Mouse (Mus musculus) splenic B cell, adult 2 months (primary cell): ENCODE data around the gene Fads3.

Experiments
- DNase-seq: peaks from one replicate; pipeline ENCODE4 v3.0.0-alpha.2; 2011; ENCODE audit warnings: low read depth, low spot score
- H3K27me3 ChIP-seq: 2 replicates; pipeline ENCODE4 v1.6.1; 2012; ENCODE audit warnings: mild to moderate bottlenecking, low read length, moderate library complexity, mixed read lengths; ENCODE audit not compliant: control insufficient read depth, poor library complexity, insufficient read depth, severe bottlenecking
- H3K36me3 ChIP-seq: 2 replicates; pipeline ENCODE4 v1.6.1; 2012; ENCODE audit warnings: mild to moderate bottlenecking, low read length, moderate library complexity, mixed read lengths; ENCODE audit not compliant: control insufficient read depth, poor library complexity, insufficient read depth, severe bottlenecking

Gene Fads3

GRCm38 (mm10) chr19:10014824-10015223, 26.5 kb upstream of the Fads3 start:
- Histone ChIP-seq H3K27me3 (no peaks in the 10 kb centered on the region), H3K36me3 (no peaks in the 10 kb centered on the region)
- DNase-seq = no peak

DNA sequence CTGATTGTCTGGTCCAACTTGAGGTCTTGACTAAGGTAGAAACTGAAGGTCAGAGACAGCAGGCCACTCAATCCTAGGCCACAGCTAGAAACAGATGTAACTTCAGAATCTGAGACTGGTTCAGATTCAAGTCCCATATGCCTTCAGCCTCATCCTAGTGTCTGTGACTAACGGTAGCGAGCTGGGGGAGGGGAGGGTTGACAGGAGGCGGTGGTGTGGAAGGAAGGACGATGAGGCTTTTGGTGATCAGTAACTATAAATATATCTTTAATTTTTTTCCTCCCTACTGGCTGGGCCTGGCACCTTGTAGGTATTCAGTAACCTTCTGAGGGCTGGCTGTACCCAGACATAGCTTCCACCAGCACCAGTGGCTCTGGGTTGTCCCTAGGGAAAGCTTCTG, 25.9 kb upstream of the Fads3 start:
- Histone ChIP-seq H3K27me3 (no peaks in the 10 kb centered on the region), H3K36me3 (no peaks in the 10 kb centered on the region)
- DNase-seq = no peak

- no peak for DNase-seq
- H3K36me3 ChIP-seq = no peaks in the 10 kb centered on the region
- H3K27me3 ChIP-seq = no peaks in the 10 kb centered on the region
Observed at GRCm38 (mm10) chr19:10016151-10016550, 25.2 kb upstream of the Fads3 start.

- Histone ChIP-seq H3K36me3 (no peaks in the 10 kb centered on the region), H3K27me3 (no peaks in the 10 kb centered on the region)
- peak; percentile 62 for DNase-seq
Observed at GRCm38 (mm10) chr19:10017637-10018526, 23.5 kb upstream of the Fads3 start.

DNA sequence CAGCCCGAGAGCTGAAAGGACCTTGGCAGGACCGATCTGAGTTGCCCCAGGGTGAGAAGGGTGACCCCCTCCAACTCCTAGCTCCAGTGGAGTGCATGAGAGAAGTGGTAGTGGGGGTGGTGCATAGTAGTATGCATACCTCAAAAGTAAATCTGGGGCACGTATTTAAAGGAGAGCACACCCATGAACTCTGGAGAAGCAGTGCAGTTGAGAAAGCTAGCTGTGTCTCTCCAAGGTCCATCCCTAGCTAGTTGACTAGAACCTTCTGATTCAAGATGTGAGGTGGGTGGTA, 22.9 kb upstream of the Fads3 start:
- no peaks in the 10 kb centered on the region for H3K27me3 ChIP-seq
- no peak for DNase-seq
- H3K36me3 ChIP-seq = no peaks in the 10 kb centered on the region

DNA sequence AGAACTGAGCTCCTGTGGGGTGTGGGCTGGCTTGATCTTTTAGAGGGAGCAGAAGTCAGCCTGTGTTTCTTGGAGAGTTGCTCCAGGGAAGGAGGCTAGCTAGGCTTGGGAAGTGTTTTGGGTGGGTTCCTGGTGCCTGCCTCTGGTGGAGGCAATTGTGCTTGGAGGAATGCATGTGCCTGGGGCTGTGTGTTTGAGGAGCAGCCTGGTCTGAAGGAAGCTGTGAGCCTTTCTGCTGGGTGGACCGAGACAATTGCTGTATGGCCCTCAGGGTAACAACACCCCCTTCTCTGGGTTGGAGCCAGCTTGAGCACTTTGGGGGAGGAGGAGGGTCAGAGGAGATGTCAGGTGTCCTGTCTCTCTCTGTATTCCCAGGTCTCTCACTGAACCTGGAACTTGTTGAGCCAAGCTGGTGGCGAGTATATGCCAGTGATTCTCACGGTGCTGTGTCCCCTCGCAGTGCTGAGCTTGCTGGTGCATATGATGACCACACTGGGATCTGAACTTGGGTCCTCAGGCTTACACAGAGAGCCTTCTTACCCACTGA, 22.1 kb upstream of the Fads3 start:
- no peaks in the 10 kb centered on the region for H3K36me3 ChIP-seq
- no peak for DNase-seq
- H3K27me3 ChIP-seq = no peaks in the 10 kb centered on the region

DNA sequence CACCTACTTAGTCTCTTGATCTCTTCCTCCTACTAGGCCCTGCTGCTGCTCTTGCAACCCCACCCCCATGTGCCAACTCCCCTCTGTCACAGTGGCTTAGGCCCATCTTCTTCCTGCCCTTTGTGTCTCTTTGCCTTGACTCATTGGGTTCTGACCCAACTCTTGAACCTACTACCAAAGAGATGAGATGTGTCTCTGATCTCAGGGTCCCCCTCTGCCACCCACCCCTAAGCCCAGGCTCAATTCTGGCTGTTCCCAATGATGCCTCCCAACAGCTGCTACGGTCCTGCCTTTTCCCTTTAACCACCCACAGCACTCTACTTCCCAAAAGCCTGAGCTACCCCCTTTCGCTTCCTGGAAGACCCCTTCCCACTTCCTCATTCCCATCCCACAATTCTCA, 19.4 kb upstream of the Fads3 start:
- no peak for DNase-seq
- H3K27me3 ChIP-seq = no peaks in the 10 kb centered on the region
- H3K36me3 ChIP-seq = no peaks in the 10 kb centered on the region

GRCm38 (mm10) chr19:10022414-10023303, 18.7 kb upstream of the Fads3 start:
- no peak for DNase-seq
- Histone ChIP-seq H3K36me3 (no peaks in the 10 kb centered on the region), H3K27me3 (no peaks in the 10 kb centered on the region)

DNA sequence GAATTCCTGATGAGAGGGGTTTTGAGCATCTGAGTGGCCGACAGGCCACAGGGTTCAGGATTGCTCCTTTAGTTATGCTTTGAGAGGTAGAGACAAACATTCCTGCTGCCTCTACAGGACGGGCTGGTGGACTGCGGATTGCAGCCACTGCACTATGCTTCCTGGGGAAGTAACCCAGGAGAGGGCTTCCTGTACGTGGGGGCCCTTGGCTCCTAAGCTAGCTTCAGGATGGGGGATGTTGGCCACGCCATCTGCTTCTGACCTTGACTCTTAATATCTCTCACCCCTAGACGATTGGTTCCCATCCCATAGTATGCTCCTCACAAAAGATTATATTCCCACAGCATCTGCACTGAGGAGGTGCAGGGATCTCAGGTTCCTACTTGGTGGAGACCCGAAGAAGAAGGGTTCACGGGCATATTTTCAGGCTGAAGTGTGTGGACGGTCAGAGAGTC, 18.0 kb upstream of the Fads3 start:
- H3K27me3 ChIP-seq = no peaks in the 10 kb centered on the region
- no peak for DNase-seq
- no peaks in the 10 kb centered on the region for H3K36me3 ChIP-seq

DNA sequence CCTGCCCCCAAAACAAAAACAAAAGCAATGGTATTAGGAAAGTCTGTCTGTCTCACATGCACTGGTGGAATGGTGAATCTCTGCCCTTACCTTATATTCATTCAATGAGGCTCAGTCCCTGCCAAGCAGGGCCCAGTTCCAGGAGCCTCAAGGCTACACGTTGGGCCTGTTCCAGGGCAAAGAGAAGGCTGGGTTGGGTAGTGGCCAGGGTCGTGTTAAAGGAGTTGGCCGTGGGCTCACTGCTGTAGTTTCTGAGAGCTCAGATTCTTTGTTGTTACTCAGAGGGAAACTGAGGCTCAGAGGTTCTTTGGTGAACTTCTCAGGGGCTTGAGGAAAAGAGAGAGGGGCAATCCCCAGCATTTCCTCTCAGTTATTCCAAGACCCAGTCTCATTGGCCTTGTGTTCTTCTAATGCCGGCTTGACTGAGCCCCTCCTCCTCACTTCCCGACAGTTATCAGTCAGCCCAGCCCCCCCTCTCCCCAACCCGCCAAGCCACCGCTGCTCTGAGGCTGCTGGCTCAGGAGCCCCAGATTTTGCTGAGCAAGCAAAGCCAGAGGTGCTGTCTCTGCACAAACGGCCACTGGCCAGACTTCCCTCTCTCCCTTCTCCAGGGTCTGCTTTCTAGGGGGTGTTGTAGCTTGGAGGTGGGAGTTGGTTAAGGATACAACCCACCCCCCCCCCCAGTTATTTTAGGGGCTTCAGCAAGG, 16.0 kb upstream of the Fads3 start:
- Histone ChIP-seq H3K36me3 (no peaks in the 10 kb centered on the region), H3K27me3 (no peaks in the 10 kb centered on the region)
- DNase-seq = no peak

GRCm38 (mm10) chr19:10029746-10030145, 11.6 kb upstream of the Fads3 start:
- H3K36me3 ChIP-seq = no peaks in the 10 kb centered on the region
- H3K27me3 ChIP-seq = no peaks in the 10 kb centered on the region
- no peak for DNase-seq

DNA sequence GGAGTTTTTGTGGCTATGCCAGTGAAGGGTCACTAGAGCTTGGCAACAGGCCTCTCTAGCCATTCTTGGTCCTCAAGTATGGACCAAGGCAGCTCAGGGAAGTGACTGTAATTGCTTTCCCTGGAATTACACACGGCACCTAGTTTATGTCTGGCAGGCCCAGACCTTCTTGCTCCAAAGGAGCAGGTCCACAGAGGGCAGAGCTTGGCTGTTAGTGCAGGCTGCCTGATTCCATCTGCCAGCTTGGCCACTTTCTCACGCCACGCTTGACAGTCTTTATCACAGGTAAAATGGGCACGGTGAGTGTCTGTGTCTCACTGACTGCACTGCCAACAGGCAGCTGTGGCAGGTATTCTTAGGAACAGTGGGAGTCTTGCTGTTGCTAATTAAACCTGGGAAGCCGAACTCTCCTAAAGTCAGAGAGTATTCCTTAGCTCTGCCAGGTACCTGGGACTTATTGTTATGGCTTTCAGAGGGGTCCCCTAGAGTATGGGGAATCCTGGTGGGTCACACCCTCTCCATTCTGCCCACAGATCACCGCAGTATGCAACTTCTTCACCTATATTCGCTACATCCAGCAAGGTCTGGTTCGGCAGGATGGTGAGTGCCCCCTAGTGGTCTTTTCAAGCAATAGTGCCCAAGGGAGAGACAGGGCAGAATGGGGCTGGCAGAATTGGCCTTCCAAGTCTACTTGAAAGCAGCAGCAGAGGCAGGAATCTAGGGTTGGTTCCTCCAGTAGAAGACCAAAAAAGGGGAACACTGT, 8.0 kb upstream of the Fads3 start:
- DNase-seq = peak; percentile 80

DNA sequence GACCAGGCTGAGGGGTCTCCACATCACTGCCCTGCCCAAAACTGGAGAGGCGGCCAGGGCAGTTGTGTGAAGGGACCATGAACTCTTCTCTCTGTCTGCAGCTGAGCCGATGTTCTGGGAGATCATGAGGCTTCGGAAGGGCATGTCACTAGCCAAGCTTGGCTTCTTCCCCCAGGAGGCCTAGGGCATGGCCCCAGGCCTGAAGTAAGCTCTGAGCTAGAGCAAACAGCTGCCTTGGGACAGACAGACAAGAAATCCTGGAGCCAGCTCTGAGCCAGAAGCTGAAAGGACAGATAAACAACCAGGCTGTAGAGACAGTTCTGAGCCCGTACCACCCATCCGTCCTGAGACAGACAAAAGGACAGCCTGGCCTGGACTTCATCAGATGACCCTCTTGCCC, 7.0 kb upstream of the Fads3 start:
- no peak for DNase-seq

More for the DNA sequence above, 8.0 kb upstream of the Fads3 start:
- no peaks in the 10 kb centered on the region for H3K27me3 ChIP-seq
- H3K36me3 ChIP-seq = no peaks in the 10 kb centered on the region

More for the DNA sequence above, 7.0 kb upstream of the Fads3 start:
- no peaks in the 10 kb centered on the region for H3K27me3 ChIP-seq
- H3K36me3 ChIP-seq = no peaks in the 10 kb centered on the region
